Mouse (Mus musculus): ENCODE data around the gene Rpl12. TPM values are rescaled to one million over a fixed set of nuclear protein-coding genes. Genes with fewer than 3 reads are reported as not detected.

The Rpl12 gene
- polyA plus RNA-seq, 1 experiment from 2014 or later, result 295 TPM

DNA sequence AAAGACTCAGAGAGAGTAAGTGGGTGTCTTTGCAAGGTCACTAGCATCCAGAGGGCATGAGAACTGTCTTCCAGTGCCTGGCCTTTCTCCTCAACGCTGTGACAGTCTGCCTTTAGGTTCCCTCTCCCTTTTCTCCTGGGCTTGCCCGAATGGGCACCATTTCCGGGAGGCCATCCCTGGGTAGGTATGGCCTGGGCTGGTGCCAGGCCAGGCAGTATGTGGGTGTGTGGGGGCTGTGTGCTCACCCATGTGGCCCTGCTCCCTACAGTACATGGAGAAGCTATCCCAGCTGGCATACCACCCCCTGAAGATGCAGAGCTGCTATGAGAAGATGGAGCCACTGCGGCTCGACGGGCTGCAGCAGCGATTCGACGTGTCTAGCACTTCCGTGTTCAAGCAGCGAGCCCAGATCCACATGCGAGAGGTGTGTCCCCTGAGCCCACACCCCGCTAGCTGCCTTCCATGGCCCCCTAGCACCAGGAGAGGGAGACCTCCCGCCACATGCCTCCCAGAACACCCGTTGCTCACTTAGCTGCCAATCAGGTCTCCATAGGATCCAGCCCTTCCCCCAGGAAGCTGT is 39.5 kb upstream of the Rpl12 start:
- H3K36me3 ChIP-seq (ENCODE audit: control insufficient read depth, insufficient read depth, low read length), result peaks cover 17% of the 10 kb centered on the region
- no peak for ATAC-seq (replicated peaks; ENCODE audit: low FRiP score)
- WGBS, result 89% methylated on average over 15 of the region's 15 CpGs

DNA sequence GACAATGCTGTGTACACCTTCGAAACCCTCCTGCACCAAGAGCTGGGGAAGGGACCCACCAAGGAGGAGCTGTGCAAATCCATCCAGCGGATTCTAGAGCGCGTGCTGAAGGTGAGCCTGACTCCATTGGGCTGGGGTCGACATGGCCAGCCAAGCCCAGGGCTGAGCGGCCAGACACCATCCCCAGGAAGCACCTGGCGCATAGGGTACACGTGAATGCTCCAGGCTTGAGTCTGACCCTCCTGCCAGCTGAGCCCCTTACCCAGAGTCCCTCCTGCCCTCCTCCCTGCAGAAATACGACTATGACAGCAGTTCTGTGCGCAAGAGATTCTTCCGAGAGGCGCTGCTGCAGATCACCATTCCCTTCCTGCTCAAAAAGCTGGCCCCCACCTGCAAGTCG is 38.8 kb upstream of the Rpl12 start:
- Histone ChIP-seq H3K4me1 (replicated peaks; ENCODE audit: control insufficient read depth, insufficient read depth, low read length) (peaks cover 6% of the 10 kb centered on the region; the same call in 1 of the 2 replicates), H3K27ac (ENCODE audit: low read depth, low read length) (no peak overlapping the region), H3K27me3 (replicated peaks; ENCODE audit: control insufficient read depth, insufficient read depth, low read length) (no peaks in the 10 kb centered on the region), H3K9ac (ENCODE audit: low read depth, low read length) (no peak overlapping the region), H3K4me2 (no peak overlapping the region), H3K36me3 (ENCODE audit: control insufficient read depth, insufficient read depth, low read length) (peaks cover 17% of the 10 kb centered on the region), H3K9me3 (ENCODE audit: control insufficient read depth, low read length) (no peaks in the 10 kb centered on the region), H3K4me3 (ENCODE audit: low read depth, low read length) (no peak overlapping the region)
- ATAC-seq (replicated peaks; ENCODE audit: low FRiP score) (no peak), DNase-seq (ENCODE audit: low spot score) (no peak)
- WGBS, result 86% methylated on average over 13 of the region's 13 CpGs

More for the DNA sequence above, 39.5 kb upstream of the Rpl12 start:
- no peak overlapping the region for H3K4me2 ChIP-seq
- H3K9me3 ChIP-seq (ENCODE audit: control insufficient read depth, low read length), result no peaks in the 10 kb centered on the region
- H3K27ac ChIP-seq (ENCODE audit: low read depth, low read length), result no peak overlapping the region
- peaks cover 12% of the 10 kb centered on the region; the same call in 1 of the 2 replicates for H3K4me1 ChIP-seq (replicated peaks; ENCODE audit: control insufficient read depth, insufficient read depth, low read length)
- H3K4me3 ChIP-seq (ENCODE audit: low read depth, low read length), result no peak overlapping the region
- no peak overlapping the region for H3K9ac ChIP-seq (ENCODE audit: low read depth, low read length)
- no peaks in the 10 kb centered on the region for H3K27me3 ChIP-seq (replicated peaks; ENCODE audit: control insufficient read depth, insufficient read depth, low read length)
- DNase-seq (ENCODE audit: low spot score), result no peak

DNA sequence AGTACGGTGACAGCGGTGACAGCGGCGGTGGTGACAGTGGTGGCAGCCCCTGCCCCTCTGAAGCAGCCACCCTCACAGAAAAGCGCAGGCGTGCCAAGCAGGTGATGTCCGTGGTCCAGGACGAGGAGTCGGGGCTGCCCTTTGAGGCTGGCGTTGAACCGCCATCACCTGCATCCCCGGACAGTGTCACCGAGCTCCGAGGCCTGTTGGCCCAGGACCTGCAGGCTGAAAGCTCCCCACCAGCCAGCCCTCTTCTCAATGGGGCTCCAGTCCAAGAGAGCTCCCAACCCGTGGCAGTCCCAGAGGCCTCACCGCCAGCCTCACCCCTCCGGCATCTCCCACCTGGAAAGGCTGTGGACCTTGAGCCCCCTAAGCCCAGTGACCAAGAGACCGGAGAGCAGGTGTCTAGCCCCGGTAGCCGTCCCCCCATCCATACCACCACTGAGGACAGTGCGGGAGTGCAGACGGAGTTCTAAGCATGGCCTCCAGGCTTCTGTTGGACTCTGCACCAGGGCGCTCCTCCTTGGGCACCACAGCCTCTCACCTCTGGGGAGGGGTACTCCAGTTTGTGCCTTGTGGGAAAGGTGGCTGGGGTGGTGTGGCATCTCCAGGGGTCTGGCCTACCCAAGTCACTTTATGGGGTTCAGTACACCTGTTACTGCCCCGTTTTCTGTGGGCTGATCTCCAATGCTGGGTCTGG is 37.7 kb upstream of the Rpl12 start:
- no peaks in the 10 kb centered on the region for H3K9me3 ChIP-seq (ENCODE audit: control insufficient read depth, low read length)
- H3K36me3 ChIP-seq (ENCODE audit: control insufficient read depth, insufficient read depth, low read length), result peaks cover 17% of the 10 kb centered on the region
- H3K27ac ChIP-seq (ENCODE audit: low read depth, low read length), result no peak overlapping the region
- ATAC-seq (replicated peaks; ENCODE audit: low FRiP score) (no peak), DNase-seq (ENCODE audit: low spot score) (no peak)
- WGBS, result 92% methylated on average over 24 of the region's 24 CpGs
- H3K4me1 ChIP-seq (replicated peaks; ENCODE audit: control insufficient read depth, insufficient read depth, low read length), result 0 out of 2 replicates have a peak, but pooled peaks cover 4% of the 10 kb centered on the region
- no peak overlapping the region for H3K9ac ChIP-seq (ENCODE audit: low read depth, low read length)
- H3K27me3 ChIP-seq (replicated peaks; ENCODE audit: control insufficient read depth, insufficient read depth, low read length), result no peaks in the 10 kb centered on the region
- no peak overlapping the region for H3K4me2 ChIP-seq
- no peak overlapping the region for H3K4me3 ChIP-seq (ENCODE audit: low read depth, low read length)

DNA sequence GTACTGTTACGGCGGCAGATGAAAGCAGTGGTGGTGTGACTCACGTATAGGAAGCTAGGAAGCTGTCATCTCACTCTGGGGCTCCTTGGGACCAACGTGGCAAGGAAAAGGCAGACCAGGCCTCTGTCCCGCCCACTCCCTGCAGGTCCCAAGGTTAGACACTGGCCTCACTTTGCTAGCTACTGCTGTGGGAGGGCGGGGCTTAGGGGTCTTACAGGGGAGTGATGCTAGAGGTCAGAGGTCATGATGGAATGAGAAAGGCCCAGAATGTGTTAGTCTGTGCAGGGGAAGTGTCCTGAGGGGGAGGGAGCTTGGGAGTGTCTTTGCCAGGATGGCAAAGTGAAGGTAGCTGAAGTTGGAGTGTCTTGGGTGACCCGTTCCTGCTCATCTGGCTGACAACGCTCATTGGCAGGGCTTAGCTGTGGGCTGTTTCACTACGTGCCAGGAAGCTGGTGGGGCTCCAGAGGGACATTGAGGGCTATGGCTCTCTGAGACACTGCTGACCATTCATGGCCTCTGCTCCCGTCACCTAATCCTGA is 37.0 kb upstream of the Rpl12 start:
- no peak for ATAC-seq (replicated peaks; ENCODE audit: low FRiP score)
- H3K36me3 ChIP-seq (ENCODE audit: control insufficient read depth, insufficient read depth, low read length), result peaks cover 17% of the 10 kb centered on the region

DNA sequence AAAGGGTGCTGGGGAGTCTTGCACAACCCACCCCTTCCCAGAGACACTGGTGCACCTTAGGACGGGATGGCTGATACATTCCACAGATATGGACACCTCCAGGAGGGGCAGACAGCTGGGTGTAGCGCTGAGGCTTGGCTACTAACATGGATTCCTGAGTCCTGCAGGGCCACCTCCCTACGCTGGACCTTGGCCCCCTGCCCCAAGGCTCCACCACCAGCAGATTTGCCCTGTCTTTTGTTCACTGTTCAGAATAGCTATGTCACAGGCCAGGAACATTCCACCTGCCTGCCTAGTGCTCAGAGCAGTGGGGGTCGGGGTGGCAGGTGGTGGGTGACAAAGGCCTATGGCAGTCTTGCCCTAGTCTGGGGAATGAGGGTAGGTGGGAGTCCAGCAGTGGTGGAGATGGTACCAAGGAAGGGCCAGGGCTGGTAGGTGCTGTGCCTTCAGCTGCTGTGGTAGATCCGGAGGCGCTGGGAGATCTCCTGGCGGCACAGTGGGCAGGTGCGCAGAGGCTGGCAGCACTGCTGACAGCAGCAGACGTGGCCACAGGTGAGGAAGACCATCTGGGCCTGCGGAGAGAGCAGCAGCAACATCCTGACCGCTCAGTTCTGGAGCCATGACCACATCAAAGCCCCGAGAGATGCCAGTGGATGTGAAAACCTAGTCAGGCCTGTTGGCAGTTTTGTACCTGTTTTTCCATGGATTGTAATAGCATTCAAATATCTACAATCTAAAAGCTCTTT is 34.9 kb upstream of the Rpl12 start:
- WGBS, result 87% methylated on average over 12 of the region's 12 CpGs
- Histone ChIP-seq H3K4me1 (replicated peaks; ENCODE audit: control insufficient read depth, insufficient read depth, low read length) (0 out of 2 replicates have a peak, but pooled peaks cover 4% of the 10 kb centered on the region), H3K4me3 (ENCODE audit: low read depth, low read length) (no peak overlapping the region), H3K27me3 (replicated peaks; ENCODE audit: control insufficient read depth, insufficient read depth, low read length) (no peaks in the 10 kb centered on the region), H3K27ac (ENCODE audit: low read depth, low read length) (no peak overlapping the region), H3K9me3 (ENCODE audit: control insufficient read depth, low read length) (no peaks in the 10 kb centered on the region), H3K36me3 (ENCODE audit: control insufficient read depth, insufficient read depth, low read length) (peaks cover 11% of the 10 kb centered on the region; the same call in 1 of the 2 replicates), H3K9ac (ENCODE audit: low read depth, low read length) (no peak overlapping the region), H3K4me2 (no peak overlapping the region)
- DNase-seq (ENCODE audit: low spot score) (no peak), ATAC-seq (replicated peaks; ENCODE audit: low FRiP score) (no peak)

More for the DNA sequence above, 37.0 kb upstream of the Rpl12 start:
- WGBS, result 74% methylated on average over 10 of the region's 10 CpGs
- no peak overlapping the region for H3K4me3 ChIP-seq (ENCODE audit: low read depth, low read length)
- 0 out of 2 replicates have a peak, but pooled peaks cover 4% of the 10 kb centered on the region for H3K4me1 ChIP-seq (replicated peaks; ENCODE audit: control insufficient read depth, insufficient read depth, low read length)
- H3K9ac ChIP-seq (ENCODE audit: low read depth, low read length), result no peak overlapping the region
- DNase-seq (ENCODE audit: low spot score), result no peak
- no peak overlapping the region for H3K4me2 ChIP-seq
- H3K27me3 ChIP-seq (replicated peaks; ENCODE audit: control insufficient read depth, insufficient read depth, low read length), result no peaks in the 10 kb centered on the region
- no peaks in the 10 kb centered on the region for H3K9me3 ChIP-seq (ENCODE audit: control insufficient read depth, low read length)
- no peak overlapping the region for H3K27ac ChIP-seq (ENCODE audit: low read depth, low read length)

DNA sequence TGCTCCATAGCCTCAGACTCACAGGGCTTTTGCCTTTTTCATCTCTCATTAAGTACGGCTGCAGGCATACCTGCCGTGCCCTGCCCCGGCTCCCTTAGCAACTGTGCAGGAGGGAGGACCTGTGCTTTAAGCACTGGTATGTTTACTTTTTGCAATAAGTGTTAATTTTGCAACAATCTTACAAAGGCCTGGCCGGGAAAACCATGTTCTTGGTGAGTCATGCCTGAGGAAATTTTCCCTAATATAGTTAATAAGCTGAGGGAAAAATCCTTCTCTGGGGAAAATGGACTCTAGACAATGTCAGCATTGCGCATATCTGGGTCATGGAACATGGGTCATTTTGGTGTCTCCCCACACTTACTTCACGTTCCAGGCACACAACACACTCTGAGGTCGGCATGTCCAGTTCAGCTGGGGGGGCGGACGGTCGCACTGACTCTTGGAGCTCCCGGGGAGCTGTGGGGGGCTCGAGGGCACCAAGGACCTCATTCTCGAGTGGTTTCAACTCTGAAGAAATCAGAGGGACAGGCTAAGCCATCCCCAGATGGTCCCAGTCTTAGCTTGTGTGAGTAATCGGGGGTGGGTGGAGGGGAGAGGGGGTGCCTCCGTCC is 33.6 kb upstream of the Rpl12 start:
- no peak overlapping the region for H3K27ac ChIP-seq (ENCODE audit: low read depth, low read length)
- no peak overlapping the region for H3K4me2 ChIP-seq
- ATAC-seq (replicated peaks; ENCODE audit: low FRiP score), result no peak
- DNase-seq (ENCODE audit: low spot score), result no peak
- WGBS, result 79% methylated on average over 15 of the region's 15 CpGs
- no peak overlapping the region for H3K4me3 ChIP-seq (ENCODE audit: low read depth, low read length)
- 0 out of 2 replicates have a peak, but pooled peaks cover 4% of the 10 kb centered on the region for H3K36me3 ChIP-seq (ENCODE audit: control insufficient read depth, insufficient read depth, low read length)
- no peak overlapping the region for H3K9ac ChIP-seq (ENCODE audit: low read depth, low read length)
- no peaks in the 10 kb centered on the region for H3K27me3 ChIP-seq (replicated peaks; ENCODE audit: control insufficient read depth, insufficient read depth, low read length)
- 0 out of 2 replicates have a peak, but pooled peaks cover 4% of the 10 kb centered on the region for H3K4me1 ChIP-seq (replicated peaks; ENCODE audit: control insufficient read depth, insufficient read depth, low read length)
- no peaks in the 10 kb centered on the region for H3K9me3 ChIP-seq (ENCODE audit: control insufficient read depth, low read length)

DNA sequence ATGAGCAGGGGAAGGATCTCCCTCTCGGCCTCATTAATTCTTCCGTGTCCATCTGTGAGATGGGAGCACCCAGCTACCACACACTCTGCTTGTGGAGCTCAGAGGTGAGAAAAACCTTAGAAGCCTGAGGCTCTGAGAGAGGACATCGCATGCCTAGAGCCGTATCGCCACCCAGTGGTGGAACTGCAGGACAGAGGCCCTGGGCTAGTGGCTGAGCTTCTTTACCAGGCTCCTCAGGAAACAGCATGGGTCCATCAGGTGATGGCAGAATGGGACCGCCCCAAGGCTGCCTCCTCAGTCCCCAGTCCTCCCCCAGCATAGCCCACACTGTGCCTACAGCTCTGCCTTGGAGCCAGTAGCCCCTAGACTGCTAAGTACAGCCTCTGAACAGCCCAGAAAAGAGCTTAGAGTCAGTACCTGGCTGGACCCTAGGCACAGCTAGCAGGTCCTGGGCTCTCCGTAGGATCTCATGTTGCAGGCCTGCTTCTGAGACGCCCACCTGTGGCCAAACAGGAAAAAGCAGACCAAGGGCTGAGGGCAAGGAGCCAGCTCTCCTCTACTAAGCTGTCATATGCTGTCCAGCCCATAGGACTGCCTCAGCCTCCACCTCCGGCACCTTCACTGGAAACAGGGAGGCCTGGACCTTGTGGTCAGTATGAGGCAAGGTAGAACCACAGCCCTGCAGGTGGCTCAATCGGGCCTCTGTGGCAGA is 33.0 kb upstream of the Rpl12 start:
- WGBS, result 38% methylated on average over 10 of the region's 10 CpGs
- no peak overlapping the region for H3K4me3 ChIP-seq (ENCODE audit: low read depth, low read length)
- H3K9ac ChIP-seq (ENCODE audit: low read depth, low read length), result no peak overlapping the region
- H3K4me1 ChIP-seq (replicated peaks; ENCODE audit: control insufficient read depth, insufficient read depth, low read length), result 0 out of 2 replicates have a peak, but pooled peaks cover 4% of the 10 kb centered on the region
- H3K27me3 ChIP-seq (replicated peaks; ENCODE audit: control insufficient read depth, insufficient read depth, low read length), result no peaks in the 10 kb centered on the region
- 0 out of 2 replicates have a peak, but pooled peaks cover 3% of the 10 kb centered on the region for H3K36me3 ChIP-seq (ENCODE audit: control insufficient read depth, insufficient read depth, low read length)
- H3K4me2 ChIP-seq, result no peak overlapping the region
- H3K9me3 ChIP-seq (ENCODE audit: control insufficient read depth, low read length), result no peaks in the 10 kb centered on the region
- H3K27ac ChIP-seq (ENCODE audit: low read depth, low read length), result 0 out of 2 replicates have a peak overlapping the region, but pooled peaks have one; percentile 32
- DNase-seq (ENCODE audit: low spot score) (peak; percentile 69), ATAC-seq (replicated peaks; ENCODE audit: low FRiP score) (peak; percentile 41; the same call in 1 of the 2 replicates)
